Mouse (Mus musculus): ENCODE results near the gene Hist2h2aa2. TPM values are rescaled to one million over a fixed set of nuclear protein-coding genes. Genes with fewer than 3 reads are reported as not detected.

Gene Hist2h2aa2
- total RNA-seq, 1 experiment: 2,531 TPM

DNA sequence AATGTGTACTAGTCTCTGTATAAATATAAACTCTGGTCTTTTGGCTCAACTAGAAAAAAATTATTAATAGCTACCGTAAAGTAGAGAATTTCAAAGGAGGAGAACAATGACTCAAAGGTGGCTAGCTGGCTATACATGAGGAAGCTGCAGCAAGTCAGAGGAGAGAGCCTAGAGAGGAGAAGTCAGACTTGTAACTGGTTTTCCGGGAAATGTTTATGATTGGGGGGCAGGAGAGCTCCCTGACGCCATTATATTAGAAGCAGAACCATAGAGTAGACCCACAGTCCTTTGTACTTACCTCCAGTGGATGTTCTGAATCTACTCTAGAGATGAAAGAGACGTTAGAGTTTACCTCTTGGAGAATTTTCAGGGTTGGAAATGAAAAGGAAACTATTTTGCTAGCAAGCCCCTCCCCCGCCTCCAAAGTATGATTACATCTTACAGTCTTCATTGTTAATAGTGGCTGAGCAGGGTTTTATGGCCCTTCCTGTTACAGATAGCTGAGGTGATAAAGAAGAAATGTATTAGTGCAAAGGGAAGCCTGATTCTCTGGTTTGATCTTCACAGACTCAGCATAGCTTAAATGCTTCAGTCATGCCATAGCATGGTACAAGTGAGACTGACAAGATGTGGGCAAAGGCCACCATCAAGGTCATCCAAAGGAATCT lies 16.0 kb upstream of the Hist2h2aa2 start:
- TF ChIP-seq CHD2 (IDR thresholded peaks at IDR 0.05; ENCODE audit: low read depth, low read length): no peak
- TF ChIP-seq MAFK (IDR thresholded peaks at IDR 0.05; ENCODE audit: insufficient read depth, low read depth, low read length): no peak
- no peak for TF ChIP-seq ZC3H11A (IDR thresholded peaks at IDR 0.05; ENCODE audit: borderline replicate concordance, low read depth, low read length)
- no peak for TF ChIP-seq ZNF384 (IDR thresholded peaks at IDR 0.05; ENCODE audit: low read depth, low read length)
- TF ChIP-seq HCFC1 (IDR thresholded peaks at IDR 0.05; ENCODE audit: borderline replicate concordance, insufficient read depth, low read length): no peak
- in situ Hi-C loops (cut with MboI; ENCODE audit: low sequenced_read_pairs in 2 of 2, unreplicated experiment in 2 of 2): no loop called here
- H3K4me3 ChIP-seq (ENCODE audit: insufficient read depth in 1 of 2, low read depth in 1 of 2, low read length in 2 of 2, poor library complexity in 1 of 2, severe bottlenecking in 1 of 2): no peak overlapping the region

GRCm38 (mm10) chr3:96254683-96255355 lies 14.7 kb upstream of the Hist2h2aa2 start:
- Histone ChIP-seq H3K9me3 (ENCODE audit: control insufficient read depth, insufficient read depth, low read depth, low read length) (no peaks in the 10 kb centered on the region), H3K27ac (ENCODE audit: insufficient read depth, low read depth, low read length, poor library complexity, severe bottlenecking) (no peak overlapping the region), H3K4me3 (ENCODE audit: insufficient read depth in 1 of 2, low read depth in 1 of 2, low read length in 2 of 2, poor library complexity in 1 of 2, severe bottlenecking in 1 of 2) (peak overlapping the region; percentile 49 to 54), H3K36me3 (ENCODE audit: control insufficient read depth, insufficient read depth, low read length, poor library complexity, severe bottlenecking) (no peaks in the 10 kb centered on the region), H3K4me1 (ENCODE audit: control insufficient read depth in 2 of 2, insufficient read depth in 2 of 2, low read length in 2 of 2, poor library complexity in 1 of 2) (peaks cover 2 to 3% of the 10 kb centered on the region in 2 experiments; a peak in 1 of 4 replicates), H3K9ac (ENCODE audit: insufficient read depth, low read depth, low read length, poor library complexity, severe bottlenecking) (peak overlapping the region; percentile 66)
- no peak for DNase-seq (ENCODE audit: low read depth, low spot score)
- TF ChIP-seq ZC3H11A (IDR thresholded peaks at IDR 0.05; ENCODE audit: borderline replicate concordance, low read depth, low read length) (no peak), HCFC1 (IDR thresholded peaks at IDR 0.05; ENCODE audit: borderline replicate concordance, insufficient read depth, low read length) (peak; percentile 68; the same call in 1 of the 2 replicates), ZNF384 (IDR thresholded peaks at IDR 0.05; ENCODE audit: low read depth, low read length) (no peak), CHD2 (IDR thresholded peaks at IDR 0.05; ENCODE audit: low read depth, low read length) (no peak), MAFK (IDR thresholded peaks at IDR 0.05; ENCODE audit: insufficient read depth, low read depth, low read length) (no peak)
- in situ Hi-C loops (cut with MboI; ENCODE audit: low sequenced_read_pairs in 2 of 2, unreplicated experiment in 2 of 2): no loop called here

More for the DNA sequence above, 16.0 kb upstream of the Hist2h2aa2 start:
- no peak for DNase-seq (ENCODE audit: low read depth, low spot score)
- Histone ChIP-seq H3K36me3 (ENCODE audit: control insufficient read depth, insufficient read depth, low read length, poor library complexity, severe bottlenecking) (no peaks in the 10 kb centered on the region), H3K27ac (ENCODE audit: insufficient read depth, low read depth, low read length, poor library complexity, severe bottlenecking) (no peak overlapping the region), H3K4me1 (ENCODE audit: control insufficient read depth in 2 of 2, insufficient read depth in 2 of 2, low read length in 2 of 2, poor library complexity in 1 of 2) (peaks cover 2 to 3% of the 10 kb centered on the region in 2 experiments; a peak in 1 of 4 replicates), H3K9me3 (ENCODE audit: control insufficient read depth, insufficient read depth, low read depth, low read length) (no peaks in the 10 kb centered on the region), H3K9ac (ENCODE audit: insufficient read depth, low read depth, low read length, poor library complexity, severe bottlenecking) (no peak overlapping the region)

- DNase-seq (ENCODE audit: low read depth, low spot score): no peak
- in situ Hi-C loops (cut with MboI; ENCODE audit: low sequenced_read_pairs in 2 of 2, unreplicated experiment in 2 of 2): no loop called here
- Histone ChIP-seq H3K27ac (ENCODE audit: insufficient read depth, low read depth, low read length, poor library complexity, severe bottlenecking) (no peak overlapping the region), H3K4me1 (ENCODE audit: control insufficient read depth in 2 of 2, insufficient read depth in 2 of 2, low read length in 2 of 2, poor library complexity in 1 of 2) (peaks cover 2 to 3% of the 10 kb centered on the region in 2 experiments; a peak in 1 of 4 replicates), H3K9me3 (ENCODE audit: control insufficient read depth, insufficient read depth, low read depth, low read length) (no peaks in the 10 kb centered on the region), H3K9ac (ENCODE audit: insufficient read depth, low read depth, low read length, poor library complexity, severe bottlenecking) (no peak overlapping the region), H3K36me3 (ENCODE audit: control insufficient read depth, insufficient read depth, low read length, poor library complexity, severe bottlenecking) (no peaks in the 10 kb centered on the region), H3K4me3 (ENCODE audit: insufficient read depth in 1 of 2, low read depth in 1 of 2, low read length in 2 of 2, poor library complexity in 1 of 2, severe bottlenecking in 1 of 2) (no peak overlapping the region)
- TF ChIP-seq MAFK (IDR thresholded peaks at IDR 0.05; ENCODE audit: insufficient read depth, low read depth, low read length) (no peak), HCFC1 (IDR thresholded peaks at IDR 0.05; ENCODE audit: borderline replicate concordance, insufficient read depth, low read length) (no peak), ZC3H11A (IDR thresholded peaks at IDR 0.05; ENCODE audit: borderline replicate concordance, low read depth, low read length) (no peak)
Observed at GRCm38 (mm10) chr3:96251787-96252186, 11.7 kb upstream of the Hist2h2aa2 start.

DNA sequence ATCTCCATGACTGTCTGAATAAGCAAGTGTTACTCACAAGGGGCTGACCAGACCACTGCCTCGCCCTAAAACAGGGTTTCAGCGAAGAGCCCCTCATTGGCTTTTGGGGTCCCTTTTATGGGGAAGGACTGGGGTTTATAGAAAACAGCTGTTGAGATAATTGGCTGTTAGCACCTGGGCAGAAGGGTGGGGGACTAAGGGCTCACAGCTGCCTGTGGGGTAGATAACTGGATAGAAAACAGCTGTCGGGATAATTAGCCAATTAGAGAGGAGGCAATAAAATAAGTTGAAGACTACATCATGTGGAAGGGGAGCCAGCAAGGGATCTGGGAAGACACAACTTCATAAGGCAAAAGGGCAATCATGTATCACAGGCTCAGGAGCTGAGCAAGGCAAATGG lies 10.8 kb upstream of the Hist2h2aa2 start:
- DNase-seq (ENCODE audit: low read depth, low spot score): no peak
- Histone ChIP-seq H3K27ac (ENCODE audit: insufficient read depth, low read depth, low read length, poor library complexity, severe bottlenecking) (no peak overlapping the region), H3K4me3 (ENCODE audit: insufficient read depth in 1 of 2, low read depth in 1 of 2, low read length in 2 of 2, poor library complexity in 1 of 2, severe bottlenecking in 1 of 2) (no peak overlapping the region), H3K9me3 (ENCODE audit: control insufficient read depth, insufficient read depth, low read depth, low read length) (no peaks in the 10 kb centered on the region), H3K36me3 (ENCODE audit: control insufficient read depth, insufficient read depth, low read length, poor library complexity, severe bottlenecking) (no peaks in the 10 kb centered on the region), H3K4me1 (ENCODE audit: control insufficient read depth in 2 of 2, insufficient read depth in 2 of 2, low read length in 2 of 2, poor library complexity in 1 of 2) (peaks cover 2 to 3% of the 10 kb centered on the region in 2 experiments; a peak in 1 of 4 replicates), H3K9ac (ENCODE audit: insufficient read depth, low read depth, low read length, poor library complexity, severe bottlenecking) (no peak overlapping the region)
- in situ Hi-C loops (cut with MboI; ENCODE audit: low sequenced_read_pairs in 2 of 2, unreplicated experiment in 2 of 2): no loop called here
- no peak for TF ChIP-seq CHD2 (IDR thresholded peaks at IDR 0.05; ENCODE audit: low read depth, low read length)
- no peak for TF ChIP-seq MAFK (IDR thresholded peaks at IDR 0.05; ENCODE audit: insufficient read depth, low read depth, low read length)
- TF ChIP-seq HCFC1 (IDR thresholded peaks at IDR 0.05; ENCODE audit: borderline replicate concordance, insufficient read depth, low read length): no peak
- no peak for TF ChIP-seq ZNF384 (IDR thresholded peaks at IDR 0.05; ENCODE audit: low read depth, low read length)
- TF ChIP-seq ZC3H11A (IDR thresholded peaks at IDR 0.05; ENCODE audit: borderline replicate concordance, low read depth, low read length): no peak

All from ES-E14 (cell line).